Mouse (Mus musculus) thymus, postnatal 36 days (tissue): ENCODE measurements at regions not wholly inside any gene's neighbourhood (a gene's known extent, or its start where the extent isn't known, plus 50 kb on each side); places are given as distances from the start of the nearest gene placed in this dataset.
"Not testable (repeated sequence)": the region's sequence is repeated elsewhere in the genome, so short reads cannot be mapped to it uniquely, and the experiment has no call there.

Experiments used
- DNase-seq, 2 experiments: peaks; one replicate each; pipeline ENCODE4 v3.0.0; 2022; ENCODE audit warnings: mixed read lengths in 2 of 2

DNA sequence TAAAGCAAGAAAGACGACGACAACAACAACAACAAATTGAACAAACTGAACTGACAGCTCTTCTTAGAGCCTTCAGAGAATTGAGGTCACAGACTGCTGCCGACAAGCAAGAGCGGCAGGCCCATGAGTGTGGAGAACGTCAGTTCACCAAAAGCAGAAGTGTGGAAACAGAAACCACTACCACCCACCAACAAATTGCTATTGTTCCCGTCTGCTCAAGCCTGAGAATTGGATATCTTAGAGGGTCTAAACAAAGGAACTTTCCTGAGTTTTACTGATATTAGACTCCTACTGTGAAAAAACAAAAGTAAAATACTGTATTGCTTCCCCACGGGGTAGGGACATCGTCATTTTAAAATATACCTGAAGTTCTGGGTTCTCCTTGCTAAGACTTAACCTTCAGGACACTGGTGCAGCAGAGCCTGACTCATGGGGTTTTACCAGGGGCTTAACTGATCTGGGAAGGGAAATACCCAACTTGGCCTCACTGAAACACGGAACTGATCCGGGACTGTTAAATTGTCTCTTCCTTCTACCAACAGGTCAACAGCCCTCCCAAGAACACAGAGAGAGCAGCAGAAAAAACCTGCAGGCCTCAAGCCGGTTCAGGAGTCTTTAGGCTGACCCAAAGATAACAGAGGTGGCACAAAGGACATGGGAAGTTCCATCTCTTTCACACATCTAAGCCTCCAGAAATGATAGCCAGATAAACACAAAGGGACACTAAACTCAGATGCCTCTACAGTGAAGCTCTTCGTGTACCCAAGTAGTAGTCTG, 238.1 kb downstream of the Gm5426 start:
- DNase-seq = peak in 1 of 2 experiments; percentile 55

DNA sequence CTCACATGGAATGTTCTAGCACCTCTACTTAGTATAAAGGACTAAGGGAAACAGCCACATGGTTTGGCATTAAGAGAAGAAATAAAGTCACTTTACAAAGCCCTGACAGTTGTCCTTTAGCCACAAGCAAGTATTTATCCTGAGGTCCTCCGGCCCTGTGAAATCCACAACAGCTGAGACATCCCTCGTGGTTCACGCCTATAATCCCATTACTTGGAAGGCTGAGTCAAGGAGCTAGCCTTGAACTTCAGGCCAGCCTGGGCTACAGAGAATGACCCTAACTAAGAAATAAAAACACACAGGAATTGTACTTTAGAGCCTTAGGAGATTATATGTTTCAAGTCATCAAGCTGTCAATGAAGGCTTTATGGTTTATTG, 238.7 kb downstream of the Gm5426 start:
- no peak for DNase-seq

DNA sequence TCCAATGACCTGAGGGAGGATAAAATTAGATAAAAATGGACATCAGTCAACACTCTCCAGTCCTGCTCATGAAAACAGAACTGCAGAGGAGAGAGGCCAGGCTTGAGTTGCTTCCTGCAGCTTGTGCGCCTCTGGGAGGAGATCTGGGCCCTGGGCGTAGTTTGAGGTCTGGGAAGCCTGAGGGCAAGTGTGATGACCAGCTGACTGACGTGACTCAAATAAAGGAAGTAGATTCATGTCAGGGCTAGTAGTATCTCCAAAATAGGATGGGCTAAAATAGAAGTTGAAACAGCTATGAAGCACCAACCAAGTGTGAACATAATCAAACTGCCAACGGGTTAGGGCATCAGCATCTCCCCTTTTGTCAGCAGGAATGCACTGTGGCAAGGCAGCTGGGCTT, 239.3 kb upstream of the Btg1 start:
- DNase-seq = no peak

DNA sequence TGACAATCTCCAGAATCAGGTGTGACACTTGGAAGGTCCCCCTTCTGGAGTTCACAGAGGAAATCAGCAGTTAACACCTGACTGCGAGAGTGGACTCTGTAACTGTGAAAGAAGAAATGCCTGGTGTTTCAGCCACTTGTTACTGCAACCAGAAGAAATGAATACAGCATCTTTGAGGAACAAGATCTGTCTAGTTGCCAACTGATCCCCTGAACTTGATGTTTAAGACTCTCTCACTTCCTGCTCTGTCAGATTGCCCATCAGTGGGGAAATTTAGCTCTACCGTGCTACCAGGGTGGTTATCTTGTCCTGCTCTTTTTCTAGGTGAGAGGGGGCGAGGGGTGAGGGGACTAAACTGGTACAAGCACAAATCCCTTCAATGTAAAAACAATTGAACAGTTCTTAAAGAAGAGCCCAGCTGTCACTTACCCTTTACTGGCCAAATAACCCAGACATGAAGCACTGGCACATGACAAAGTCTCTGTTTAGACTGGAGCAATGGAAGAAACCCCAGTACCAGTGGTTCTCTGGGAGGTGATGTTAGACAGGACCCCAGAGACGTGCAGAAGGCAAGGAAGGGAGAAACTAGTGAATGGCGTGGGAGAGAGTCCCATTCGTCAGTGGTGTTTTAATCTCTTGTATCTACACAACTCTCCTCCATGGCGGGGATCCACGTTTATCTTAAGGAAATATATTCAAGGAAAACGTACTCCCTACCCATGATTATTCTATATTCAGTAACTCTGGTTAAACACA, 237.6 kb upstream of the Btg1 start:
- DNase-seq = no peak

DNA sequence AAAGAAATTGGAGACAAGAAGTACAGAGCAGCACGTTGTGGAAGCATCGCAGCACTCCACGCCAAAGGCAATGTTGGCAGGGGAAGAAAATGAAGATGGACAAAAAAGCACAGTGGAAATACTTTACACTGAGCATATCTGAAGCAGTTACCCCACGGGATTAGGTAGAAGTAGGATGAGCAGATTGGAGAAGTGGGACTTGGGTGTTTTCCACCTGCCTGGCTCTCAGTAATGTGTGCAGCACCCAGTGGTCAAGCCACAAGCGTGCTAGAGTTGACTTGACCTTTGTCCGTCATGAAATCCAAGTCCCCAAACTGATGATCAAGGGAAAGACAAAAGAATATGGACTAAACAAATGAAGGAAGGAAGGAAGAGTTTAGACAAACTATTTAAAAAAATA, 235.1 kb upstream of the Btg1 start:
- DNase-seq = no peak

DNA sequence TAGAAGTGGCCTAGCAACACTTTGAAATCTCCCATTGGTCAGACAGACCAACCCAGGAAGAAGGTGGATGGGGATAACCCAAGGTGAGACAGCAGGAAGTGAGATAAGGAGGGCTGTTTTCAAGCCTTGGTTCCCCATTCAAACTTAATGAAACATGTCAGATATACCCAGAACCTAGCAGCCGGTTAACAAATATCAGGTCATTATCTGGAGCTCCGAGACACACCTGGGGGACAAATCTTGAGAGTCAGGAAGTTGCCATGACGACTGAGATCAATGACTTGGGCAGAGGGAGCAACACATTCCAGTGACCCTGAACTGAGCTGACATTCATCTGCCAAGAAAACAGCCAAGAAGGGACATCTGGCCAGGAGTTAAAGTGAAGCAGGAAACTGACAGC, 225.1 kb upstream of the Btg1 start:
- no peak for DNase-seq

DNA sequence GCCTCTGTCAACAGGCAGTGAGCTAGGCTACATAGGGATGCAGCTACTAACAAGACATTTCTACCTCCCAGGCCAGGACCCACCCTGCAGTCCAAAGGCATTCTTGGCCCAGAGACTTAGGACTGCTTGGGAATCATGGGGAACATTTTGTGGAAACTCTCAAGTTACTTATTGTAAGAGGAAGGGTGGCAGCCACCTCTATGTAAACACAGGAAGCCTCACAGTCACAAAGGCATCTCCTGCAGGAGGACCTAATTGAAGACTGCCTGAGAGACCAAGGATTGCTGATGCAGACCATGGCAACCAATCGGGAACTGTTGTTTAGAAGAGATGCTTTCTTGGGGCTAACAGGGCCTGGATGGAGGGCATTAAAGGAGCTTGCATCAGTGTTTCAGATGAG, 224.0 kb upstream of the Btg1 start:
- no peak for DNase-seq

DNA sequence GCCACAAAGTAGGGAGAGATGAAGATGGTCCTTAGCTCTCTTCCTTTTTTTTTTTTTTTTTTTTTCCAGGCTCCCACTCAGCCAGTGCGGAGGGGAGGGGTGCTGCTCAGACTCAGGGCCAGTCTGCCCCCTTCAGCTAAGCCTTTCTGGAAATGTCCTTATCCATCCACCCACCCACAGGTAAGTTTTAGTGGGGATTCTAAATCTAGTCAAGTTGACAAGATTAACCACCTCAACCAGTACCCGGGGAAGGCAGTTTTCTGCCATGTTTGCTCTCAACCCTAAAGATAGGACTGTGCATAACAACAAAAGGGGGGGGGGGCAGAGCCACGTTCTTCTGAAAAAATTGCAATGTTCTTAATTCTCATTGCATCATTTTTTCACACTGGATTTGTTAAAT, 222.6 kb upstream of the Btg1 start:
- no peak for DNase-seq

DNA sequence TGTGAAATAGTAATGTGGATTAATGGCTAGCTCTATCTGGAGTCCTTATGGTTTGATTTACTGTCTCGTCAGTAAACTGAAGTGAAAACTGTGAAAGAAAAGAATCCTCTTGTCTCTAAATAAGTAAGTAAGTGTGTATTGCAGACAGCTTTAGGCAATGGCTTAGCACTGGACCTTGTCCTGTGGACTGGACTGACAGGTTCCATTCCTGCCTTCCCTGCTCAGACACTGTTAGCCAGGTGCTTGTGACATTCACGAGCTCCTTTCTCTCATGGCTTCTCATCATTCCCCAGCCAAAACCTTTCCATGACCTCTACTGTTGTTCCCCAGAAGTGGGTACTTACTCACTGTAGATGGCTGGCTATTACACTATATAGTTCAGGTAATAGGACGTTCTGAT, 221.8 kb upstream of the Btg1 start:
- no peak for DNase-seq

DNA sequence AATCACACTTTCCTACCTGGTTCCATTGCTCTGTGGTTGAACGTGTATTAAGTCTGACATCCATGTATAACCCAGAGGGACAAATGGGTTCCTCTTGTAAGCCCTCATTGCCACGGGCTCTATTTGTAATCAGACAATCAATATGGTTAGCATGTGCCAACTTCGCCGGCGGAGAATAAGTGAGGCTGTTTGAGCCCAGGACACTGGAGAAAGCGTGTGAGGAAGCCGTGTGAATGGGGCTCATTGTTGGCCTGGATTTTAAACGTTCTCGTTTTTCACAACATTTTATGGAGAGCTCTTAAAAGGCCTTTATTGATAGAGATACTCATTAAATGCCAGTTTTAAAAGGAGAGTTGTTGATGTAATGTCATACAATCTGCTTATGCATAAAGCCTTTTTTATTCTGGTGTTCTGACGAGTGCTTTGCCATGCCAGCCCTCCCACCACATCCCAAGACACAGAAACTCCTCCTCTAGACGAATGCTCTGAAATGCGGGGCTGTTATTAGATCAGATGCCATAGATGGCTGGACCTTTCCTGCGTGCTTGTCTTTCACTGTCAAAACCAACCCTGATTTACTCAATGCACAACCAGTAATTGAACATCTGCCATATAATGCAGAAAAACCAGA, 218.8 kb upstream of the Btg1 start:
- DNase-seq = no peak

DNA sequence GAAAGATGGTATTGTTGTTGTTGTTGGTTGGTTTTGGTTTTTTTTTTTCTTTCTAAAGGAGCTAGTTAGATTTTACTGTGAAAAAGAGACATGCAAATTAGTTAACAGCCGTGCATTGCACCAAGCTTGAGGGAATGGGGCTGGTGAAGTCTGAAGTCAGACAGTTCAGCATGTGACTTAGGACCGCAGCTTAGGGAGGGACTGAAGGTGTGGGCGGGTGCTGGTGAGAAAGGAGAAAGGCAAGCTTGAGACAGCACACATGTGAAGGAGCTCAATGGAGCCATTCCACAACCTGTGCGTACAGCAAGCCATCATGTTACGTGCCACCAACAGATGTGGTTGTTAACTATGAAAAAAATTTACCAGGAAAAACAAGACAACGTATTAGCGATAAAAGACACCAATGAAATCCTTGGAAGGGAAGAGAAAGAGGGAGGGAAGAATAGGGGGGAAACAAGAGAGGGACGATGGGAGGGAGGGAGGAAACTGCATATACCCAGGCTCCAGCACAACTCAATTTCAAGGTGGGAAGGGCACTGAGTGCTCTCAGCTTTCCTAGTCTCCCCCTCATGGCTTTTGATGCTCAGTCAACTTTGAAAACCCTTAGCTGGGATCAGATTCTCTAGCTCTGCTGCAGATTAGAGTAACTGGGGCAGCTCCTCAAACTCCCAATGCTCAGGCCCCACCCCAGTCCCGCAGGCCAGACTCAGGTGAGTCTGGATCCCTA, 218.1 kb upstream of the Btg1 start:
- DNase-seq = peak in 1 of 2 experiments; percentile 19

DNA sequence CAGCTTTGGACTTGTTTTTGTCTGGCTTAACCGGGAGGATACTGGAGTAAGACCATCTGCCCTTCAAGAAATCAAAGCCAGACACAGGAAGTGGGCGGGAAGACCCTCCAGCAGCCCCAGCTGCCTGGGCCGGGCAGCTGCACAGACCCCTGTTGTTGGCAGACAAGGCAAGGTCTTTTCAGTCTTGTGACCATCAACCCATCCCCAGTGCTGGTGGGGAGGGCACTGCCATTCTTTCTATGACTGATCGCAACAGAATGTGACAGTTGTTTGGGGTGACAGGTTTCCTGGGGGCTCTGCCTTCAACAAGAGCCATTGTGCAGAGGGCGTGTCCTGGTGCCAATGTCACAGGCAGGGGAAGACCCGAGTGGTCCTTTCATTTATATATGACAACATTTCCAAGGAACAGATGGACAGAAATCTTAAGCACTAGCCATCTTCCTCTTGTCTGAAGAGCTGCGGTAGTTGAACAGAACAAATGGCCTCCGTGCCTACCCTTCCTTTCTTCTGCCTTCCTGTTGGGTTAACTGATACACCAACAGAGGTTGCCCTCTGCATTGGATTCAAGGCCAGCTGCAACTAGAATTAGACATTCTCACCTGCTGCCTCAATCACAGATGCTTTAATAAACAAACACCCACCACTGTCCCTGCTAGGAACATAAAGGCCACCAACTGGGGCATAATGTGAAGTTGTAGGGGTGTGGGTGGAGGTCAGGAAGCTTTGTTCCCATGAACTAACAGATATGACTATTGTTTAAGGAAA, 217.0 kb upstream of the Btg1 start:
- DNase-seq = no peak

DNA sequence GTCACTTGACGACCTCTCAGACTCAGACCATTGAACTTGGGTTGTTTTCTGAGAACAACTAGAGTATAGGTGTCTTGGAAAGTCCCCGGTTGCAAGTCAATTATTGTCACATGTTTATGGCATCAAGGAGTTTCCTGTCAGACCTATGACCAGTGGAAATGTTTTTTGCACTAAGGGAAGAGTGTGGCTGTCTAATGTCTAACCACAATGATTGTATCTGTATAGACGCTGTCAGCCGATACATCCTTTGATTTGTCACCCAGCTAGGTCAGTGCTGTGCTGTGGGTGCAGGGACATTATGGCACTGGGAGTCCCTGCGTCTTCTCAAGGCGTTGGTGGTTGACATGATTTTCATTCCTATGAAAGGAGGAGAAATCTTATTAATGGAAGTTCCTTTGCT, 216.0 kb upstream of the Btg1 start:
- no peak for DNase-seq

DNA sequence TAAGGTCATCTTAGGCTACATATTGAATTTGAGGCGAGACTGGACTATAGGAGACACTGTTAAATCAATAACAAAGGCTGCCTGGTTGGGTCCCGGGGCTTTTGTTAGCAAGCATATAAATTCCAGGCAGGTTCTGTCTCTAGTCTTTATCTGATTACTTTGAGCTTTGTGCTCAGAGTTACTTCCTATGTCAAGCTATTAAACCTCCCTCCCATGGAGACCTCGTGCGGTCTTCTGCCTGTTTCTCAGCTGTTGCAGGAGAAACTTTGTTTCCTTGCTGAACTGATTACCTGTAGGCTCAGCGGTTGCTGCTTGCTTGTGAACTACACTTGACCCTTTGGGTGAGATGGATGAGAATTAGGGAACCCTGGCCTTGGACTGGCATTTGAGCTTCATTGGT, 210.5 kb upstream of the Btg1 start:
- no peak for DNase-seq

DNA sequence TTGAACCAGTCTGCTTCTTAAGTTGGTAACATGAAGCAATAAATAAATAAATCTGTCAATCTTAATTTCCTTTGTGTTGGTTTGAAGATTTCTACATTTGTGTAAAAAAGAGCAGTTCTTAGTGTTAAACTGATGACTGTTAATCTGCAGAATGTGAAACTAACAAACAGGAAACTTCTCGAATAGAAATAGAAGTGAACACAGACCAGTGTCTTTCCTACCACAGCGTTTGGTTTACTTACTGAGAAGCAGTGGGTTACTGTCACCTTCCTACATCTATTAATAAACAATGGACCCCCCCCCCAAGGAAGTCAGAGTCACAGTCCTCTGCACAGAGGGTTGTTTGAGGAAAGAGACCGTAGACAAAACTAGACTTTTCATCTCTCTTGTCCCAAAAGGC, 209.0 kb upstream of the Btg1 start:
- DNase-seq = no peak

DNA sequence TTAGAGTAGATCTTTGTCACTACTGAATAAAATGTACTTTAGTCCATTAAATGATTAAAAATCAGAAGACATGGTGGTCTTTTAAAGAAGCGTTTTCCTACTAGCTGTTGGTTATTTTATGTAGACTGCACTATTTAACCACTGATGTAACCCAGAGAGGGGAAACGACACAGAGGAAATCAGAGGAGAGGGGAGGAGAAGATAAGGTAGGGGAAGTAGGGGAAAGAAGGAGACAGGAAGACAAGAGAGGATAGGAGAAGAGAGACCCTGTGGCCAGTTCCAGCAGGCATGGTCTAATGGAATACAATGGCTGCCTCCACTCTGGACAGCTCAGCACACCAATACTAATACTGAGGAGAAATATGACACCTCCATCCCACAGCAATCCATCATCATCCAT, 208.6 kb upstream of the Btg1 start:
- no peak for DNase-seq

DNA sequence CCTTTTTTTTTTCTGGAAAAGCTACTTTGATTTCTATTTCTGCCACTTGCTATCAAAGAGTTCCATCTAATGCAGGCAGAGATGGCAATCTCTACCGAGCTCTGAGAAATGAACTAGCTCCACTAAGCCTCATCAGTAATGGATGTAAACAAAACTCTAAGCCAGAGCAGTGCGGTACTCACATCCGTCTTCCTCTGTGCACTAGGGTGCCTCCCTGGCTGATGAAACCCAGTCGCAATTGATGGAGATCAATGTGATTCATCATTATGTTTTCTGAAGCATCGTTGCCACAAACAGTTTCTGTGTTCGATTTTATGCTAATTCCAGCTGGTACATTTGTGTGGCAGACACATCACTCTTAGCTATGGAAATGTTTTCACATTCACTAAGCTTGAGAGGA, 206.8 kb upstream of the Btg1 start:
- DNase-seq = no peak

DNA sequence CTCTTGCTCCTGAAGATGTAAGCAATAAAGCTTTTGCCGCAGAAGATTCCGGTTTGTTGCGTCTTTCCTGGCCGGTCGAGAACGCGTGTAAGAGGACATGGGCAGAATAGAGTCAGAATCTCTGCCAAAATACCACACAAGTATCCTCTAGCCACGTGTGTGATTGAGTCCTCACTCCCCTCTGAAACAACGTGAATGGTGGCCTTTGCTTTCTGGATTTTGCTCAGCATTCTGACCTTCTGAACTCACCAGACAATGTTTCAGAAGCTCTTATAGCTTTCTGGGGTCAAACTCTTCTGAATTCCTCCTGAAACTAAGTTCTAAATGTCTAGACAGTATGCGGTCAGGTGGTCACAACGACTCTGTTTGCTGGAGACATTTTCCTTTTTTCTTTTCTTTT, 202.0 kb upstream of the Btg1 start:
- no peak for DNase-seq

DNA sequence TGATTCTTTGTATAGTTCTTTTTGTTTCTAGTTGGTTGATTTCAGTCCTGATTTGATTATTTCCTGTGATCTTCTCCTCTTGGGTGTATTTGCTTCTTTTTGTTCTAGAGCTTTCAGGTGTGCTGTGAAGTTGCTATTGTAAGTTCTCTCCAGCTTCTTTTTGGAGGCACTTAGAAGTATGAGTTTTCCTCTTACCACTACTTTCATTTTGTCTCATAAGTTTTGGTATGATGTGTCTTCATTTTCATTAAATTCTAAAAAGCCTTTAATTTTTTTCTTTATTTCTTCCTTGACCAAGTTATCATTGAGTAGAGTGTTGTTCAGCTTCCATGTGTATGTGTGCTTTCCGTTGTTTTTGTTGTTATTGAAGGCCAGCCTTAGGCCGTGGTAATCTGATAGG, 195.3 kb upstream of the Btg1 start:
- DNase-seq = not testable (repeated sequence)

DNA sequence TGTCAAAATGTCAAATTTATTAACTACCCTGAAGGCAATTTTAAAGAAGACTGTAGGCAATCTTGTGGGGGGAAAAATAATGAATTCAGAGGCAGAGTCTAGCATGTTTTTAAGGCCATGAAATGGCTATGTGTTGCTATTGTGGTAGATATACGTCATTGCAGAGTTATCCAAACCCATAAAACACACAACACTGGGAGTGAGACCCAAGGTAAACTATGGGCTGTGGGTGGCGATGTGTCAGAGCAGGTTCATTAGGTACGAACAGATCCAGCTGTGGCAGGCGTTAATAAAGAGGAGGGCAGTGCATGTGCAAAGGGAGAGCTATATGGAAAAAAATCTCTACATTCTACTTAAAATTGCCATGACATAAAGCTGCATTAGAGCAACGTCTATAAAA, 189.4 kb upstream of the Btg1 start:
- no peak for DNase-seq

DNA sequence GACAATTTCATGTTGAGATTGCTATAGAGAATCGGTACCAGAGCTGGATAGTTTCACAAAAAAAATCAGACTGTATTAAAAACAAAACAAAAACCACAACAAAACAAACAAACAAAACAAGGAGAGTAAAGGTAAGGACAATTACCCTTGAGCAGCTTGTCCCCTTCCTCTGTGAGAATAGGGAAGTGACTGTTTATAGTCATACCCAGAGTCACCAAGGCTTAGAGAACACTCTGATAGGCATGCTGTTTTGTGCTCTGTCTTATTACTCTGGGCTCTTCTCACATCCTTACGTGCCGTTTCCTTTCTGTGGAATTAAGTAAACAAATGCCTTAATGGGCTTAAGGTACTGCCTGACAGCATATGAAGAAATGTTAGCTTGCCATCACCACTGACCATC, 186.7 kb upstream of the Btg1 start:
- no peak for DNase-seq

DNA sequence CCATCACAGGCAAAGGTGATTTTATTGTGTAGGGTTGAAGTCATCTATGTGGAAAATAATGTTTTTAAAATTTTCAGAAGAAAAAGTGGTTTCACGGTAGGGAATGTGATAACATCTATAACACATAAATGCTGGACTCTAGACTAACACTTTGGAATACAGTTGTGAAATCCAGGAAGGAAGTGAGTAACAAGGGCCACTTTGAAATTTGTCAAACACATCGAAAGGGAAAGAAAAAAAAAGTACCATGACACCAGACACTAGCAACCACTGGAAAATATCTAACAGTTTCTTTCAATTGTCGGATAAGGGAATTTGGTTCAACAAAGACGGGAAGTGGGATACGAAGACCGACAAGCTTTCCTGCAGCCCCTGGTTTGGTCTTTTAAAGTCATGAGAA, 181.7 kb upstream of the Btg1 start:
- DNase-seq = no peak
